Mouse (Mus musculus) ovary, adult 18-20 months (tissue): Measurements from ENCODE around the gene Tspan2.

Experiments used
- DNase-seq: peaks from one replicate; pipeline ENCODE4 v3.0.0; 2022; ENCODE audit warnings: low spot score, mixed read lengths

Tspan2 gene

GRCm38 (mm10) chr3:102734313-102735030 lies at the start of gene Tspan2:
Gene Tspan2, plus strand, starts transcription at chr3:102734529.
- peak; percentile 39 for DNase-seq

- no peak for DNase-seq
These were observed 47.5 kb upstream of the Tspan2 start for GRCm38 (mm10) chr3:102686861-102687260.

- DNase-seq: no peak
These were observed 46.5 kb upstream of the Tspan2 start for GRCm38 (mm10) chr3:102687852-102688251.

GRCm38 (mm10) chr3:102691802-102692484 lies 42.4 kb upstream of the Tspan2 start:
- peak; percentile 39 for DNase-seq

- DNase-seq: no peak
These were observed 41.5 kb upstream of the Tspan2 start for GRCm38 (mm10) chr3:102692758-102693325.

- DNase-seq: no peak
These were observed 36.2 kb upstream of the Tspan2 start for GRCm38 (mm10) chr3:102698127-102698526.

- no peak for DNase-seq
These were observed 33.0 kb upstream of the Tspan2 start for GRCm38 (mm10) chr3:102701303-102701702.

- no peak for DNase-seq
These were observed 32.3 kb upstream of the Tspan2 start for GRCm38 (mm10) chr3:102701902-102702544.

- no peak for DNase-seq
These were observed 30.3 kb upstream of the Tspan2 start for GRCm38 (mm10) chr3:102704001-102704401.

- no peak for DNase-seq
These were observed 25.7 kb upstream of the Tspan2 start for GRCm38 (mm10) chr3:102708599-102708998.

- DNase-seq: peak; percentile 30
These were observed 19.2 kb upstream of the Tspan2 start for GRCm38 (mm10) chr3:102715066-102715584.

- DNase-seq: no peak
These were observed 18.5 kb upstream of the Tspan2 start for GRCm38 (mm10) chr3:102715839-102716238.

GRCm38 (mm10) chr3:102717586-102718285 lies 16.6 kb upstream of the Tspan2 start:
- no peak for DNase-seq

GRCm38 (mm10) chr3:102723154-102723553 lies 11.2 kb upstream of the Tspan2 start:
- no peak for DNase-seq

GRCm38 (mm10) chr3:102723841-102724570 lies 10.3 kb upstream of the Tspan2 start:
- DNase-seq: peak; percentile 41

- no peak for DNase-seq
These were observed 9.4 kb upstream of the Tspan2 start for GRCm38 (mm10) chr3:102724798-102725459.

- DNase-seq: no peak
These were observed 4.9 kb upstream of the Tspan2 start for GRCm38 (mm10) chr3:102729416-102729815.

GRCm38 (mm10) chr3:102731112-102731511 lies 3.2 kb upstream of the Tspan2 start:
- DNase-seq: no peak

GRCm38 (mm10) chr3:102732619-102733018 lies 1.7 kb upstream of the Tspan2 start:
- no peak for DNase-seq

- DNase-seq: no peak
These were observed 1.3 kb upstream of the Tspan2 start for GRCm38 (mm10) chr3:102733050-102733449.

GRCm38 (mm10) chr3:102733936-102734312 lies 405 bp upstream of the Tspan2 start:
- DNase-seq: no peak
